Mouse (Mus musculus) MEL (cell line): ENCODE measurements around the gene Tapbp. TPM values are rescaled to one million over a fixed set of nuclear protein-coding genes. Genes with fewer than 3 reads are reported as not detected.

Source experiments
- DNase-seq: peaks from one replicate; pipeline ENCODE4 v3.0.0; 2011; ENCODE audit warnings: low read depth, low spot score
- H3K27ac ChIP-seq: 2 replicates; pipeline ENCODE4 v1.5.1; 2012; ENCODE audit warnings: low read depth, mild to moderate bottlenecking, control low read depth, low read length, moderate library complexity; ENCODE audit not compliant: control insufficient read depth
- H3K27me3 ChIP-seq, 2 experiments: fragments of 150-350 bp in 1 of 2; sonication (generic) in 1 of 2; 2 replicates each; pipeline ENCODE4 v1.6.1; 2012; ENCODE audit warnings: low read length in 2 of 2, mild to moderate bottlenecking in 2 of 2, improper control_type of control experiment in 1 of 2, moderate library complexity in 1 of 2; ENCODE audit not compliant: insufficient read depth in 2 of 2, control insufficient read depth in 1 of 2
- H3K36me3 ChIP-seq, 2 experiments: 2 replicates each; pipeline ENCODE4 v1.6.1; 2012 to 2014; ENCODE audit warnings: low read length in 2 of 2, improper control_type of control experiment in 1 of 2, inconsistent platforms in 1 of 2, mild to moderate bottlenecking in 1 of 2; ENCODE audit not compliant: insufficient read depth in 2 of 2, control insufficient read depth in 1 of 2
- H3K4me1 ChIP-seq, 2 experiments: fragments of 150-350 bp in 1 of 2; sonication (generic) in 1 of 2; 2 replicates each; pipeline ENCODE4 v1.6.1; 2012; ENCODE audit warnings: low read length in 2 of 2, improper control_type of control experiment in 1 of 2, mild to moderate bottlenecking in 1 of 2; ENCODE audit not compliant: insufficient read depth in 2 of 2, control insufficient read depth in 1 of 2
- H3K4me3 ChIP-seq, 2 experiments: fragments of 150-350 bp in 1 of 2; sonication (generic) in 1 of 2; 2 replicates each; pipeline ENCODE4 v1.5.1; 2012; ENCODE audit warnings: low read depth in 2 of 2, low read length in 2 of 2, mild to moderate bottlenecking in 2 of 2, moderate library complexity in 2 of 2, control low read depth in 1 of 2, improper control_type of control experiment in 1 of 2; ENCODE audit not compliant: control insufficient read depth in 1 of 2, insufficient read depth in 1 of 2
- H3K79me2 ChIP-seq: 2 replicates; pipeline ENCODE4 v1.6.1; 2012; ENCODE audit warnings: mild to moderate bottlenecking, low read length, moderate library complexity; ENCODE audit not compliant: control insufficient read depth, poor library complexity, insufficient read depth
- H3K9ac ChIP-seq: 2 replicates; pipeline ENCODE4 v1.6.1; 2012; ENCODE audit warnings: low read depth, mild to moderate bottlenecking, control low read depth, low read length, moderate library complexity; ENCODE audit not compliant: control insufficient read depth, poor library complexity, severe bottlenecking
- H3K9me3 ChIP-seq: fragments of 150-350 bp; sonication (generic); replicated peaks from 2 replicates; pipeline ENCODE4 v1.6.1; 2012; ENCODE audit warnings: mild to moderate bottlenecking, low read length, improper control_type of control experiment, moderate library complexity; ENCODE audit not compliant: insufficient read depth
- CHD1 ChIP-seq: IDR thresholded peaks from 2 replicates; pipeline ENCODE4 v1.6.1; 2012; ENCODE audit warnings: low read depth, mild to moderate bottlenecking, inconsistent platforms, low read length, improper control_type of control experiment
- EP300 ChIP-seq, 2 experiments: IDR thresholded peaks; 2 replicates each; pipeline ENCODE4 v1.6.1; 2011; ENCODE audit warnings: improper control_type of control experiment in 2 of 2, low read length in 2 of 2, low read depth in 1 of 2, mild to moderate bottlenecking in 1 of 2
- MAZ ChIP-seq: IDR thresholded peaks from 2 replicates; pipeline ENCODE4 v1.6.1; 2012; ENCODE audit warnings: low read depth, mild to moderate bottlenecking, inconsistent platforms, low read length, improper control_type of control experiment
- MYC ChIP-seq: IDR thresholded peaks from 2 replicates; pipeline ENCODE4 v1.6.1; 2011; ENCODE audit warnings: low read depth, mild to moderate bottlenecking, low read length, improper control_type of control experiment, moderate library complexity
- NELFE ChIP-seq: IDR thresholded peaks from 2 replicates; pipeline ENCODE4 v1.6.1; 2011; ENCODE audit warnings: low read depth, low read length, improper control_type of control experiment
- POLR2AphosphoS5 ChIP-seq: IDR thresholded peaks from 2 replicates; pipeline ENCODE4 v1.6.1; 2012; ENCODE audit warnings: low read depth, borderline replicate concordance, mild to moderate bottlenecking, inconsistent platforms, low read length, moderate library complexity, mixed read lengths
- TBP ChIP-seq: IDR thresholded peaks from 2 replicates; pipeline ENCODE4 v1.8.0; 2011; ENCODE audit warnings: low read depth, low read length, improper control_type of control experiment
- USF2 ChIP-seq, 2 experiments: IDR thresholded peaks; 2 replicates each; pipeline ENCODE4 v1.6.1; 2011 to 2012; ENCODE audit warnings: improper control_type of control experiment in 2 of 2, low read length in 2 of 2, borderline replicate concordance in 1 of 2, inconsistent platforms in 1 of 2, low read depth in 1 of 2, mild to moderate bottlenecking in 1 of 2; ENCODE audit not compliant: insufficient read depth in 1 of 2
- ZKSCAN1 ChIP-seq: IDR thresholded peaks from 2 replicates; pipeline ENCODE4 v1.6.1; 2012; ENCODE audit warnings: low read depth, mild to moderate bottlenecking, inconsistent platforms, low read length, improper control_type of control experiment, moderate library complexity
- polyA plus RNA-seq, 2 experiments: library from polyadenylated mRNA; stranded (reverse) in 1 of 2; unstranded in 1 of 2; fragments of >175 nt in 1 of 2; fragments of >200 nt in 1 of 2; gene quantifications; 2 replicates each; pipeline versions ENCODE4 v1.2.1 to v1.2.4; 2012; ENCODE audit warnings: low replicate concordance in 2 of 2, low read depth in 1 of 2; ENCODE audit not compliant: insufficient read length in 2 of 2, insufficient read depth in 1 of 2, missing spikeins in 1 of 2
- total RNA-seq: library from RNA; depleted of rRNA; stranded (reverse); fragments of 300-350 nt; gene quantifications from 2 replicates; pipeline ENCODE4 v1.2.3, GENCODE M21; 2012; rRNA removed

Tapbp gene
- total and polyA plus RNA-seq, 3 experiments = 24.3 to 33.3 TPM; not detected in 1

- H3K27ac ChIP-seq = no peak overlapping the region
- no peaks in the 10 kb centered on the region for H3K79me2 ChIP-seq
- H3K27me3 ChIP-seq = peaks cover 1% of the 10 kb centered on the region in 2 experiments; a peak in 2 of 4 replicates
- H3K36me3 ChIP-seq = no peaks in the 10 kb centered on the region
- H3K9ac ChIP-seq = peak overlapping the region; percentile 54
- TF ChIP-seq EP300 (IDR thresholded peaks at IDR 0.05; ENCODE audit: low read depth in 1 of 2, low read length in 2 of 2) (no peak), MYC (no peak), ZKSCAN1 (no peak), CHD1 (no peak), POLR2AphosphoS5 (no peak), MAZ (no peak), TBP (no peak)
- no peak for DNase-seq
- H3K4me3 ChIP-seq = peak overlapping the region; percentile 37 to 59; a peak in 3 of 4 replicates
- H3K9me3 ChIP-seq = no peaks in the 10 kb centered on the region
- no peaks in the 10 kb centered on the region for H3K4me1 ChIP-seq
Observed at GRCm38 (mm10) chr17:33977861-33978557, 62.3 kb downstream of the Tapbp start.

- Histone ChIP-seq H3K9ac (peak overlapping the region; percentile 54), H3K4me1 (no peaks in the 10 kb centered on the region), H3K27ac (no peak overlapping the region), H3K4me3 (peak overlapping the region in 1 of 2 experiments; percentile 59; a peak in 2 of 4 replicates), H3K9me3 (no peaks in the 10 kb centered on the region), H3K36me3 (no peaks in the 10 kb centered on the region), H3K27me3 (peaks cover under 1 to 1% of the 10 kb centered on the region in 2 experiments; a peak in 2 of 4 replicates), H3K79me2 (no peaks in the 10 kb centered on the region)
- 0 out of 2 replicates have a peak, but pooled peaks have one; percentile 8 for TF ChIP-seq NELFE
- TF ChIP-seq USF2 (IDR thresholded peaks at IDR 0.05; ENCODE audit: borderline replicate concordance in 1 of 2, insufficient read depth in 1 of 2, low read depth in 1 of 2, low read length in 2 of 2) = no peak
- DNase-seq = peak; percentile 49
Observed at GRCm38 (mm10) chr17:33978631-33979031, 62.9 kb downstream of the Tapbp start.

Other genes starting within 250 kb of the Tapbp start
- gene Hnrnpm, start 229.0 kb upstream of the Tapbp start, total RNA-seq = 203 and 224 TPM in 2 replicates
- 100 to 1,000 TPM; 420 to 473 TPM for gene Hnrnpm, start 229.0 kb upstream of the Tapbp start, polyA plus RNA-seq
- gene March2, start 197.2 kb upstream of the Tapbp start, total RNA-seq = 7.2 and 10.9 TPM in 2 replicates
- gene March2, start 197.2 kb upstream of the Tapbp start, polyA plus RNA-seq = 10 to 100 TPM in 1 of 2 experiments, not detected in 1; 18.8 TPM
- gene Rab11b, start 155.4 kb upstream of the Tapbp start, total RNA-seq = 24.0 and 26.3 TPM in 2 replicates
- gene Rab11b, start 155.4 kb upstream of the Tapbp start, polyA plus RNA-seq = 100 to 1,000 TPM in 1 of 2 experiments, not detected in 1; 105 TPM
- gene Angptl4, start 134.1 kb upstream of the Tapbp start, total RNA-seq = 11.7 and 13.5 TPM in 2 replicates
- gene Angptl4, start 134.1 kb upstream of the Tapbp start, polyA plus RNA-seq = 10 to 100 TPM in 1 of 2 experiments, not detected in 1; 15.8 TPM
- 5.0 and 5.2 TPM in 2 replicates for gene Kank3, start 105.4 kb upstream of the Tapbp start, total RNA-seq
- 1 to 10 TPM in 1 of 2 experiments, not detected in 1; 5.5 TPM for gene Kank3, start 105.4 kb upstream of the Tapbp start, polyA plus RNA-seq
- 3,378 and 3,556 TPM in 2 replicates for gene Rps28, start 91.3 kb upstream of the Tapbp start, total RNA-seq
- 1,000 to 10,000 TPM in 1 of 2 experiments, 100 to 1,000 TPM in 1; 994 to 2,154 TPM for gene Rps28, start 91.3 kb upstream of the Tapbp start, polyA plus RNA-seq
- gene Ndufa7, start 91.3 kb upstream of the Tapbp start, total RNA-seq = 359 and 370 TPM in 2 replicates
- gene Ndufa7, start 91.3 kb upstream of the Tapbp start, polyA plus RNA-seq = 100 to 1,000 TPM in 1 of 2 experiments, not detected in 1; 326 TPM
- 38.5 and 48.5 TPM in 2 replicates for gene Cd320, start 72.8 kb upstream of the Tapbp start, total RNA-seq
- gene Cd320, start 72.8 kb upstream of the Tapbp start, polyA plus RNA-seq = 10 to 100 TPM in 1 of 2 experiments, not detected in 1; 45.6 TPM
- not detected in 2 replicates for gene Gm7029, start 42.1 kb upstream of the Tapbp start, total RNA-seq
- gene Gm7029, start 42.1 kb upstream of the Tapbp start, polyA plus RNA-seq = not detected
- 17.1 and 20.6 TPM in 2 replicates for gene Kifc1, start 25.2 kb upstream of the Tapbp start, total RNA-seq
- 10 to 100 TPM in 1 of 2 experiments, not detected in 1; 53.5 TPM for gene Kifc1, start 25.2 kb upstream of the Tapbp start, polyA plus RNA-seq
- gene Platr17, start 10.8 kb upstream of the Tapbp start, total RNA-seq = not detected in 2 replicates
- gene Platr17, start 10.8 kb upstream of the Tapbp start, polyA plus RNA-seq = not detected
- 39.6 and 40.6 TPM in 2 replicates for gene Daxx, start 6.5 kb upstream of the Tapbp start, total RNA-seq
- gene Daxx, start 6.5 kb upstream of the Tapbp start, polyA plus RNA-seq = 10 to 100 TPM in 1 of 2 experiments, not detected in 1; 68.0 TPM
- gene Zbtb22, start within 50 bp of the Tapbp start, total RNA-seq = 18.6 and 20.2 TPM in 2 replicates
- 10 to 100 TPM in 1 of 2 experiments, not detected in 1; 30.0 TPM for gene Zbtb22, start within 50 bp of the Tapbp start, polyA plus RNA-seq
- gene Rgl2, start 13.6 kb downstream of the Tapbp start, total RNA-seq = 19.0 and 24.9 TPM in 2 replicates
- gene Rgl2, start 13.6 kb downstream of the Tapbp start, polyA plus RNA-seq = 10 to 100 TPM in 1 of 2 experiments, not detected in 1; 43.6 TPM
- 189 and 239 TPM in 2 replicates for gene Pfdn6, start 24.4 kb downstream of the Tapbp start, total RNA-seq
- gene Pfdn6, start 24.4 kb downstream of the Tapbp start, polyA plus RNA-seq = 100 to 1,000 TPM in 1 of 2 experiments, not detected in 1; 222 TPM
- 97.6 and 100 TPM in 2 replicates for gene Wdr46, start 24.8 kb downstream of the Tapbp start, total RNA-seq
- gene Wdr46, start 24.8 kb downstream of the Tapbp start, polyA plus RNA-seq = 100 to 1,000 TPM in 1 of 2 experiments, not detected in 1; 131 TPM
- gene B3galt4, start 35.6 kb downstream of the Tapbp start, total RNA-seq = 2.2 and 2.5 TPM in 2 replicates
- gene B3galt4, start 35.6 kb downstream of the Tapbp start, polyA plus RNA-seq = 1 to 10 TPM in 1 of 2 experiments, not detected in 1; 2.9 TPM
- gene Vps52, start 39.9 kb downstream of the Tapbp start, total RNA-seq = 20.6 and 23.6 TPM in 2 replicates
- 10 to 100 TPM in 1 of 2 experiments, not detected in 1; 40.7 TPM for gene Vps52, start 39.9 kb downstream of the Tapbp start, polyA plus RNA-seq
- 252 and 286 TPM in 2 replicates for gene Rps18, start 40.1 kb downstream of the Tapbp start, total RNA-seq
- gene Rps18, start 40.1 kb downstream of the Tapbp start, polyA plus RNA-seq = 1,000 to 10,000 TPM in 1 of 2 experiments, not detected in 1; 1,183 TPM
- 81.1 and 87.9 TPM in 2 replicates for gene H2-K1, start 84.4 kb downstream of the Tapbp start, total RNA-seq
- gene H2-K1, start 84.4 kb downstream of the Tapbp start, polyA plus RNA-seq = 100 to 1,000 TPM in 1 of 2 experiments, not detected in 1; 113 TPM
- 12.4 and 18.3 TPM in 2 replicates for gene Ring1, start 108.8 kb downstream of the Tapbp start, total RNA-seq
- gene Ring1, start 108.8 kb downstream of the Tapbp start, polyA plus RNA-seq = 10 to 100 TPM in 1 of 2 experiments, not detected in 1; 28.4 TPM
- 19.6 and 24.1 TPM in 2 replicates for gene H2-Ke6, start 112.2 kb downstream of the Tapbp start, total RNA-seq
- gene H2-Ke6, start 112.2 kb downstream of the Tapbp start, polyA plus RNA-seq = 10 to 100 TPM in 1 of 2 experiments, not detected in 1; 34.4 TPM
- gene Slc39a7, start 115.8 kb downstream of the Tapbp start, total RNA-seq = 125 and 152 TPM in 2 replicates
- 100 to 1,000 TPM in 1 of 2 experiments, not detected in 1; 150 TPM for gene Slc39a7, start 115.8 kb downstream of the Tapbp start, polyA plus RNA-seq
- gene Rxrb, start 115.9 kb downstream of the Tapbp start, total RNA-seq = 37.2 and 37.6 TPM in 2 replicates
- 10 to 100 TPM in 1 of 2 experiments, not detected in 1; 63.4 TPM for gene Rxrb, start 115.9 kb downstream of the Tapbp start, polyA plus RNA-seq
- 4.6 and 4.8 TPM in 2 replicates for gene Col11a2, start 123.5 kb downstream of the Tapbp start, total RNA-seq
- 10 to 100 TPM in 1 of 2 experiments, not detected in 1; 14.5 TPM for gene Col11a2, start 123.5 kb downstream of the Tapbp start, polyA plus RNA-seq
- gene H2-Oa, start 176.4 kb downstream of the Tapbp start, total RNA-seq = 2.2 and 2.6 TPM in 2 replicates
- 1 to 10 TPM in 1 of 2 experiments, not detected in 1; 3.9 TPM for gene H2-Oa, start 176.4 kb downstream of the Tapbp start, polyA plus RNA-seq
- gene H2-DMa, start 203.6 kb downstream of the Tapbp start, total RNA-seq = 26.1 and 38.3 TPM in 2 replicates
- gene H2-DMa, start 203.6 kb downstream of the Tapbp start, polyA plus RNA-seq = 10 to 100 TPM in 1 of 2 experiments, not detected in 1; 38.7 TPM
- gene Brd2, start 206.7 kb downstream of the Tapbp start, total RNA-seq = 97.2 and 99.5 TPM in 2 replicates
- 100 to 1,000 TPM; 189 to 252 TPM for gene Brd2, start 206.7 kb downstream of the Tapbp start, polyA plus RNA-seq
- 0.77 and 0.82 TPM in 2 replicates for gene H2-DMb2, start 227.4 kb downstream of the Tapbp start, total RNA-seq
- 1 to 10 TPM in 1 of 2 experiments, not detected in 1; 1.5 TPM for gene H2-DMb2, start 227.4 kb downstream of the Tapbp start, polyA plus RNA-seq
- gene H2-DMb1, start 237.2 kb downstream of the Tapbp start, total RNA-seq = not detected in 2 replicates
- gene H2-DMb1, start 237.2 kb downstream of the Tapbp start, polyA plus RNA-seq = under 1 TPM in 1 of 2 experiments, not detected in 1; 0.67 TPM